Mouse (Mus musculus) telencephalon, adult 2 months (tissue): Measurements from ENCODE around the gene Cnksr3.

ENCODE experiments used
- DNase-seq: peaks from one replicate; pipeline ENCODE4 v3.0.0-alpha.2; 2011; ENCODE audit warnings: low read depth, low spot score

Gene Cnksr3

GRCm38 (mm10) chr10:7149671-7150595 is 62.1 kb downstream of the Cnksr3 start:
- DNase-seq = no peak

- DNase-seq = no peak
These were observed 66.4 kb downstream of the Cnksr3 start for GRCm38 (mm10) chr10:7145614-7146013.

- DNase-seq = no peak
These were observed 67.8 kb downstream of the Cnksr3 start for GRCm38 (mm10) chr10:7144081-7144783.

GRCm38 (mm10) chr10:7142287-7142686 is 69.8 kb downstream of the Cnksr3 start:
- no peak for DNase-seq

GRCm38 (mm10) chr10:7140282-7140681 is 71.8 kb downstream of the Cnksr3 start:
- no peak for DNase-seq

GRCm38 (mm10) chr10:7138049-7138448 is 74.0 kb downstream of the Cnksr3 start:
- no peak for DNase-seq

- no peak for DNase-seq
These were observed 76.3 kb downstream of the Cnksr3 start for GRCm38 (mm10) chr10:7135751-7136150.

- DNase-seq = no peak
These were observed 79.0 kb downstream of the Cnksr3 start for GRCm38 (mm10) chr10:7133005-7133404.

GRCm38 (mm10) chr10:7131441-7131840 is 80.6 kb downstream of the Cnksr3 start:
- no peak for DNase-seq

- no peak for DNase-seq
These were observed 84.2 kb downstream of the Cnksr3 start for GRCm38 (mm10) chr10:7127828-7128227.

- DNase-seq = no peak
These were observed 85.2 kb downstream of the Cnksr3 start for GRCm38 (mm10) chr10:7126882-7127281.

- no peak for DNase-seq
These were observed 85.8 kb downstream of the Cnksr3 start for GRCm38 (mm10) chr10:7126287-7126686.

- peak; percentile 58 for DNase-seq
These were observed 87.0 kb downstream of the Cnksr3 start for GRCm38 (mm10) chr10:7124993-7125392.

- DNase-seq = no peak
These were observed 89.7 kb downstream of the Cnksr3 start for GRCm38 (mm10) chr10:7122294-7122693.

- no peak for DNase-seq
These were observed 91.8 kb downstream of the Cnksr3 start for GRCm38 (mm10) chr10:7120206-7120605.

- DNase-seq = peak; percentile 60
These were observed 93.6 kb downstream of the Cnksr3 start for GRCm38 (mm10) chr10:7118258-7119077.

GRCm38 (mm10) chr10:7117785-7118184 is 94.3 kb downstream of the Cnksr3 start:
- DNase-seq = no peak

- DNase-seq = no peak
These were observed 97.2 kb downstream of the Cnksr3 start for GRCm38 (mm10) chr10:7114796-7115195.

- DNase-seq = no peak
These were observed 98.3 kb downstream of the Cnksr3 start for GRCm38 (mm10) chr10:7113747-7114146.

GRCm38 (mm10) chr10:7113144-7113543 is 98.9 kb downstream of the Cnksr3 start:
- DNase-seq = no peak

- no peak for DNase-seq
These were observed 100.5 kb downstream of the Cnksr3 start for GRCm38 (mm10) chr10:7111462-7112000.

- DNase-seq = no peak
These were observed 108.2 kb downstream of the Cnksr3 start for GRCm38 (mm10) chr10:7103872-7104271.
